Mouse (Mus musculus) left cerebral cortex, postnatal 14 days (tissue): ENCODE data around the gene Calcoco1. TPM values are rescaled to one million over a fixed set of nuclear protein-coding genes. Genes with fewer than 3 reads are reported as not detected.

Experiments used
- DNase-seq, 2 experiments: peaks; one replicate each; pipeline ENCODE4 v3.0.0; 2021 to 2022; ENCODE audit warnings: low spot score in 2 of 2, mixed read lengths in 1 of 2
- intact Hi-C: fragments of 180-260 bp; cut with DNase I; formaldehyde crosslinking; loops from one replicate; pipeline ENCODE4 v1.15.1; 2025
- total RNA-seq, 2 experiments: library from RNA; stranded (reverse); gene quantifications; 2 replicates each; pipeline ENCODE4 v1.2.3; 2021

The Calcoco1 gene
- total RNA-seq, 2 experiments from 2014 or later = 56.9 to 58.4 TPM

DNA sequence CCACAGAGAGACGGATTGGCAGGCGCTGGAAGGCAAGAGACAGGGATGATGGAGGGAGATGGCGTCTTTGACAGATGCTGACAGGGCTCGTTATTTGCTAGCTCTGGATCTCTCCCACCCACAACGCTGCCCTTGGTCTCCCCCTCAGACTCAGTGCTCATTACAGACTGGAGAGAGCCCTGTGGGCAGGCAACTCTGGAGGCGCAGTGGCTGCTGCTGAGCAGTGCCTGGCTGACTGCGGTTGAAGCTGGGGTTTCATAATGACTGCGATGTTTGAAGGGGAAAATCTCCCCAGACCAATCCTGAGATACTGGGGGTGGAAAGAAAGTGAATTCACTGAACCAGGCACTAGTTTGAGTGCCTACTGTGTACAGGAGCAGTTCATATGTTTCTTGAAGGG, 21.2 kb upstream of the Calcoco1 start:
- intact Hi-C loops = loop anchor here (10.0 kb wide), 1 partner anchor 422 kb away; the partner anchor contains the start of gene Smug1
- no peak for DNase-seq

DNA sequence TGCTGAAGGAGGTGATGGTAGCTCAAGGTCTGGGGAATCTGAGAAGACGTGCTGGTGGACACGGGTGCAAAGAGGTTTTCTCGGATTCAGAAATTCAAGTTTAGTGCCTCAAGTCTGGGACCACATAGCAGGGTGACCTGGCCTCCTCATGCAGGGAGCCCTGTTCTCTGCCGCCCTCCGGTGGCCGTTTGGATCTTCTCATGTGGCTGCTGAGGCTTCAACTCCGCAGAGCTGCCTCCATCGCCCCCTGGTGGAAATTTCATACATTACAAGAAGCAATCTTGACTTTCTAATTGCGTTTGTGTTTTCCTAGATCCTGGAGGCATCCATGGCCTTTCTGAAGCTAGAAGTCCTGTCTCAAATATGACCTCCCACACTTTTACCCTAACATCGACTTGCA, 20.6 kb upstream of the Calcoco1 start:
- intact Hi-C loops = loop anchor here (1.0 to 10.0 kb wide), 2 partner anchors 44 to 422 kb away; partner anchors contain the start of gene Smug1
- peak; percentile 96 to 97 for DNase-seq

DNA sequence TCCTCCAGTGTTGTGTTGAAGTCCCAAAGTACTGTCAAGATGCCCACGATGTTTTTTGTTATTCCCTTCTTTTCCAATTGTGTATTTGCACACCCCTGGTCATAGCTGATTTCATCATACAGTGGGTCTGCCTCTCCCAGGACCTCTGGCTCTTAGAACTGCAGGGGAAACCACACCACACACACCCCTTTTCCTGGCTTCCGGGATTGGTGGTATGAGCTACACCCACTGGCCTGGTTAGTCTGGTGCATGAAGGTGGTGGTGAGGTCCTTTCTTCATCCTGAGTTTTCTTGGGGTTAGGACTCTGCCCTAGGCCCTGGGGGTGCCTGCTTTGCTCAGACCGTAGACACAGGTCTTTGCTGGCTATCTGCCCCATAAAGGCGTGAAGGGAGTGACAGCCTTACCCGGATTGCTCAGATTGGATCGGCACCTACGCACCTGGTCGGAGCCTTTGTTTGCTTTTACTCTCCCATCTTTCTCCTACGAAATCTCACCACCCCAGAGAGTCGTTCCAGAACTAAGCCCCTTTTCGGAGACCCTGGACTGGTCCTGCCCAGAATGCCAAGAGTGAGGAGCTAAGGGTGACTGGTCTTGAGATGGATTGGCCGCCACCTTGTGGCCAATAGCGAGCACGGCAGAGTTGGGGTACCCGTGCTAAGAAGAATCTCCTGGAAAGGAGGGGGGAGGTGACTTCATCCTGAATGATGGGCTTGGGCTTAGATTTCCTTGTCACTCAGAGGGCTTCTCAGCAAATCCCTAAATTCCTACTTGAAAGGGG, 17.7 kb upstream of the Calcoco1 start:
- intact Hi-C loops = loop anchor here (10.0 kb wide), 1 partner anchor 425 kb away; the partner anchor contains the start of gene Smug1
- peak; percentile 77 to 81 for DNase-seq

DNA sequence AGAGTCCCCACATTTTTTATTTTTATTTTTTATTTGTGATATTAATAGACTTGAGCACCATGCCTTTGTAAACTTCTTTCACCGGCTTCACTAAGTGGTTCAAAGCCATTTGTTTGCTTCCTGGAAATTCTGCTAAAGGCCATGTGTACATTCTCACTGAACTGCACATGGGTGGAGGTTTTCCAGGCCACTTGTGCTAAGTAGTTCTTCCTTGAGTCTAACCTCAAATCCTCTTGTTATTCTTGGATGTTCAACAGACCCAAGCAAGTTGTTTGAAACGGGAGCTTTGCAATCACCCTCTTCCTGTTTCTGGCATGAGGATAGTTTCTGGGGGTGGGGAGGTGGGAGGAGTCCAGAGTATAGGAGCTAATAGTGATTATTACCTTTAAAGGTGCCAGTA, 16.5 kb upstream of the Calcoco1 start:
- intact Hi-C loops = no loop called here
- DNase-seq = no peak

DNA sequence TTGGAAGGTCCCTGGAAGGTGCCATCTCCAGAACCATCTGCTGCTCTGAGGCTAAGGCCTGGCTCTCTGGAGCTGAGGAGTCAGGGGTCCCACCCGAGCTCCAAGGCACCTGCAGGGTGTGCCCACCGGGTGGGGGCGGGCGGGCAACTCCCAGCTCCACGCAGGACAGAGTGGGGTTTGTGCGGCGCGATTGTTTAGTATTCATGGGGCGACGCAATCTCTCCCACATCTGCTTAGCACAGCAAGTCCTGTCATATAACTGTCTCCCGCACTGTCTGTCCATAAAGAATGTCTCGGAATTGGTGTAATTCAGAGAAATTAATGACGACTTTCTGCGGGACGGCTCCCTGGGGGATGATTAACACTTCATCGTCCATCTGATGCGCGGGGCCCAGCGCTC, 15.1 kb upstream of the Calcoco1 start:
- intact Hi-C loops = no loop called here

DNA sequence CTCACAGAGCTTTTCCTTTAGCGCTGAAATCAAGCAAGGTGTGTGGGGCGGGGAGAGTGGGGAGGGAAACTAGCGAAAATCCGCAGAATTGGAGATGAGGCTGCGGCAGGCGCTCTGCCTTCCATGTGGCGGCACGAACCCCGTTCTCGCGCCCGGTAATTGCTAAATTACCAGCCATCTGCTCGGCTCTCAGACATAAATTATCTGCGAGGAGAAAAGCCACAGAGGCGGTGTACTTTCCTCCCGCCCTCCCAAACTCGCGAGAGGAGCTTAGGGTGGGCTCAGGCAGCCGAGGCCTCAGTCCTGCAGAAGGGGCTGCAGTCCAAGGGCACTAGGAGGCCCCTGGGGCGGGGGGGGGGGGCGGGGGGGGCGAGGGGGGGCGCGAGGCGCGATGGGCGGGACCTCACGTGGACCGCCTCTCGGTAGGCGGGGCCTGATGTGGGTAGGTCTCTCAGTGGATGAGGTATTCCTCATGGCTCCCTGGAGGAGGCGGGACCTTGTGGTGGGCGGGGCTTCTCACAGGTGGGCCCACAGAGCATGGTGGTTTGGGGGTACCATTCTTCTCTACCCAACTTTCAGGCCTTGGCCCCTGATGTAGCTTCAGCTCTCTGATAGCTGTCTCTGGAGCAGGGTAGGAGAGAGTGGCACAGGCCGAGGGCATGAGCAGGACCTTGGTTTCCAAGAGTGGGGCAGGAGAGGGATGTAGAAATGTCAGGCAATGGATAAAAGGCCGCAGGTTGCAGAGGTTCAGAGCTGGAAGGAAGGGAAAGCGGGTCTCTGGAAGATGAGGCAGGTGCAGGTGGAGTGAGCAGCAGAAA, 14.4 kb upstream of the Calcoco1 start:
- peak; percentile 53 to 66 for DNase-seq
- intact Hi-C loops = no loop called here

More for the DNA sequence above, 15.1 kb upstream of the Calcoco1 start:
- no peak for DNase-seq

DNA sequence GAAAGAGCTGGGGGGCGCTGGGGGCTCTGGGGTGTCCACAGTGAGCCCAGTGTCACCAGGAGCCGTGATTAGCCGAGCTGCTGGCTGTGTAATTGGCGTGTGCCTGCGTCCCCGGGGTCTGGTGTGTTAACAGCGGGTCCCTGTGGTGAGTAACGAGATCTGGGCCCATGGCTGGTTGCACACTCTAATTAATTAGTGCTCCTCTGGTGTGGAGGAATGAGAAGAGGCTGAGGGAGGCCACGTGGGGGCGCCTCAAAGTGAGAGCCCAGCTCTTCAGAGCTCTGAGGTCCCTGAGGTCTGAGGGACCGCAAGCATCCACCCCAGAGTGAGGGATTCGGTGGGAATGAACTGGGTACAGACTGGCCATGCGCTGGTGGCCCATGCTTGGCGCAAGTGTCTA, 13.1 kb upstream of the Calcoco1 start:
- intact Hi-C loops = no loop called here
- DNase-seq = no peak

DNA sequence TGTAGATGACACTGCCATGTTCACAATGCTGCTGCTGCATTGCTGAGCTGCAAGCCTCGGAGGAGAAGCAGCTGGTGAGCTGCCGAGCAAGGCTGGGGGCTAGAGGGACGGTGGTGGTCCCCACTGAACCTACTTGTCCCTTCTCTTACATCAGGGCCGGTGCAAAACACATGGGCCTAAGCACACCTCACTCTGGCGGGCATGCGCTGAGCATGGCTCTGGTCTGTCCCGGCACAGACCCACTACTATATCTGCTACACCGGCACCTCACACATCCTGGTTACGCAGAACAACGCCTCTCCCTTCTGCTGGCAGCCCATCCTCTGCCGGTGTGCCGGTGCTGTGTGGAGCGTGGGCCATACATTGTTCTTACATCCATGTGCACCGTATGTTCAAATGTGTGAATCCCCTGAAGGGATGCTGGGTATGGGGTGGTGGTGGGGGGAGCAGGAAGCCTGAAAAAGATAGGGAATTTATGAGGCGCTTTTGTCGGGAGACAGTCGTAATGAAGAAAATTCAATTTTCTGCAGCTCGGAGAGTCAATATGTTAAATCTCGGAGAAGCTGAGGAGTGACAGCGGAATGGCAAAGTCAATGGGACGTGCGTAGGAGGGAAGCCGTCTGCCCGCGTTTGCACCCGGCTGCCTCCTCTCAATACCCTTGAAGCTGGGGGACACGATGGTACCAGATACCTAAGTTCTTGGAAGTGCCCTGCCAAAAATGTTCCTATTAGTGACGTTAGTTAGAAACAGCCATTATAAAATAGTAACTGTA, 12.0 kb upstream of the Calcoco1 start:
- intact Hi-C loops = no loop called here
- peak in 1 of 2 experiments; percentile 49 for DNase-seq

DNA sequence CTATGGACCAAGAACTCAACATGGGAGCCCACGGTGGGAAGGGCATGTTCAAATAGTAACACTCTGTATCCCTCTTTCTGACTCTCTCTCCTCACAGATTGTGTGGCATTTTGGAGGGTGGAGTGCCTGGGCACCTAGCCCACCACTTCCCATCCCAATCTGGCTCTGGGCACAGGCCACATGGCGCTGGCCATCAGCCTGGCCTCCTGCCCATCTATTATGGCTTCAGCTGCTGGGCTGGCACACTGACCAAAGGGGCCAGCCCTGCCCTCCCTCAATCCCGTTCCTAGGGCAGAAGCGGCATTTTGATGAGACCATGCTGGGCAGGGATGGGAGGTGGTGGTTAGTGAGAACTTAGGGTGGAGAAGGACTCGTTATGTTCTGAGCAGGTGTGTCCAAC, 11.3 kb upstream of the Calcoco1 start:
- intact Hi-C loops = no loop called here
- DNase-seq = no peak

DNA sequence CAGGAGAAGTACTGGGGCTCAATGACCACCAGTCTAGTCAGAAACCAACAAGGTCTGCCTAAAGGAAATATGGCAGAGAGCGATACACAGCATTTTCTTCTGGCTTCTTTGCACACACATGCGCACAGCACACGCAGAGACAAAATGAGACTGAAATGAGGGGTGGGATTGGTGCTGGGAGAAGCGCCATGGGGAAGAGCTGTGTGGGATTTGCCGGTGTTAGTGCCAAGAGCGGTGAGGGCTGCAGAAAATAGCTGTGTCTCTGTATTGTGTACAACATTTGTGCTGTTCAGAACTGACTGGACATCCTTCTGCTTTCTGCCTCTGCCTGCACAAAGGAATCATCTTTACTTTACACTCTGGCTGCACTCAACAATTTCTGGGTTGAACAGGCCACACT, 10.4 kb upstream of the Calcoco1 start:
- intact Hi-C loops = no loop called here
- DNase-seq = no peak

DNA sequence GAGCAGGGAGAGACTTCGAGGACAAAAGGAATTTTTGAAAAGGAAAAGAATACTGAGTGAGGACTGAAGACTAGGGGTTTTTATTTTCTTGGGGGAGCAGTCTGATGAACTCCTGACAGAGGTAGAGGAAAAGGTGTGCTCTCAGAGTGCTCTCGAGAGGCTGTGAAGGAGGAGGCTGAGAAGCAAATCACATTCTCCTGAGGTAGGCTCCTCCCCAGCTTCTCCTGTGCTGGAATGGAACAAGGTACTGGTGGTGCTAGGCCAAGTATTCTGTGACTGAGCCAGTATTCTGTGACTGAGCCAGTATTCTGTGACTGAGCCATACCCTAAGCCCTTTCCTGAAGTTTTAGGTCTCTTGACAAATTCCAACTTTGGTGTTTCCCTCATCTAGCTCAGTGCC, 6.0 kb upstream of the Calcoco1 start:
- no peak for DNase-seq
- intact Hi-C loops = no loop called here

DNA sequence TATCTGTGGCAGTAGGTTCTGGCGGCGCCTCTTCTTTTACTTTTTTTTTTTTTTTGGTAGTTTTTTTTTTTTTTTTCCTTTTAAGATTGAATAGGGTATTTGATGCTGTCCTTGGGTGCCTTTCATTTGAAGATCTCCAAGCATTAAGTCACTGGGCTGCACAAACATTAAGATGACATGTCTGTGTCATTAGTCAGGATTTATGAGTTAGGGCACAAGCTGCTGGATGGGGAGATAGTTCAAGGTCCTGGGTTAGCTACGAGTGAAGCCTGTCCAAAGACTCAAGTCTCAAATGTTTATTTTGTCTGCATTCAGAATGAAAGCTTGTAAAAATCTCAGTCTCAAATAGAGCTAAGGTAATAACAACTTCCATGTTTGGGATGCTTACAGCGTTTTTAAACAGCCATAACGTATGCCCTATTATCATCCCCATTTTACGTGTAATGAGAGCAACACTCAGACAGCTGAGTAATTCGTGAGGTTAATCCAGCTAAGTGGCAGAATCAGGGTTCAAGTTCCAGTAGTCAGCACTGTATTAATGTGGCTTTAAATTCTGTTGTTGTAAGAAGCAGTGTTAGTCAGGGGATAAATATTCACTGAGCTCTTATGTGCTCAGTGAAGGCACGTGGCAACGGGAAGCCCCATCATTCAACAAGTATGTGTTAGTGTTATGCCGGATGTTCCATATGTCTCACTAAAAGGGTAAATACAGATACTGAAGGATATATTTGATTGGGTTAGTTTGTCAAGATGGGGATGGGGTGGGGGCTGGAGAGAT, 1.6 kb upstream of the Calcoco1 start:
- no peak for DNase-seq
- intact Hi-C loops = no loop called here

DNA sequence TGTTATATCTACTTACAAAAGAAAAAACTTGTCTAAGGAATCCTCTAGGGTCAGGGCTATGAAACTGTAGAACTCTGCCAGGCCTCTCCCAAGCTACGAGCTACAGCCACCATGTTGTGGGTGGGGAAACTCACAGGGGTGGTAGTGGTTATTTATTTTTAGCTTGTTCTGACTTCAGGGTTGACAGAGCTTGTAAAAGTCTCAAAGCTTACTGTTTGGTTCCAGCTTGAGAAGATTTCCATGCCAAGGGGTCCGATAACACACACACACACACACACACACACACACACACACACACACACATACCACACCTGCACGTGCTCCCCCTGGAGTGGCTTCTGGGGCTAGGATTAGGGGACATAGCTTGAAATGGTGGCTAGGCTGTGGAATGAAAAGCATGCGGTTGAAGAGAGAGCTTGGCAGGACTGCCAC, 538 bp upstream of the Calcoco1 start:
- intact Hi-C loops = no loop called here
- DNase-seq = no peak

DNA sequence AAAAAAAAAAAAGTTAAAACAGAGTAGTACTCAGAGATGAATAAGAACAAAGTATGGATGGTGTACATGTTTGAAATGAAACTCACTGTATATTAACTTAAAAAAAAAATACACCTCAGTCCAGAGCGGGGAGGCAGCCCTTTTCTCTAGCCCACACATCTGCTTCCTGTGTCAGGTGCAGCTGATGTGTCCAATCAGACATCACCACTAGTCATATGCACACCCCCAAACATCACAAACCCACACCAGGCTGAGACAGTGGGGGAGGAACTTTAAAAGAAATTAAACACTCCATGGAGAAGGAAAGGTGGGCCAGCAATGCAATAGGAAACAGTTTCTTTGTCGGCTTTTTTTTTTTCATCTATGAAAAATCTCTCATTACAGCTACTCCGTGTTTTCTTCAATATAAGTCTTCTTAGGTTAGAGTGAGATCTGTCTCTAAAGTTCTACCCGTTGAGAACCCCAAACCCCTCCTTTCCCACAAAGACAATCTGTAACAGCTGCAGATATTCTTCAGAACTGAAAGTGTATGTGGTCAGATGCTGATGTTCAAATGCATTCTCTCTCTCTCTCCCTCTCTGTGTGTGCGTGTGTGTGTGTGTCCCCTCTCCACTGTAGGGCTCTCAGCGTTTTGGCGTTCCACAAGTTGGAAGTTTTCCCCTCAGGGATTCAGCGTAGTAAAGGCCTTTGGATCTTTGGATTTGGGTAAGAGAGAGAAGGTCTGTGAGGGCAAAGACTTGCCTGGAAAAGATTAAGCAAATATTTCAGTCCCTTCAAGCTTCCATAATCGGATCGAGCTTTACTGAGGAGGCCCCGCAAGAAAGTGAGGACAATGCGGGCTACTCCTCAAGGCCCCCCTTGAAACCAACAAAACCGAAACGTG, 721 bp downstream of the Calcoco1 start:
- intact Hi-C loops = no loop called here
- no peak for DNase-seq

DNA sequence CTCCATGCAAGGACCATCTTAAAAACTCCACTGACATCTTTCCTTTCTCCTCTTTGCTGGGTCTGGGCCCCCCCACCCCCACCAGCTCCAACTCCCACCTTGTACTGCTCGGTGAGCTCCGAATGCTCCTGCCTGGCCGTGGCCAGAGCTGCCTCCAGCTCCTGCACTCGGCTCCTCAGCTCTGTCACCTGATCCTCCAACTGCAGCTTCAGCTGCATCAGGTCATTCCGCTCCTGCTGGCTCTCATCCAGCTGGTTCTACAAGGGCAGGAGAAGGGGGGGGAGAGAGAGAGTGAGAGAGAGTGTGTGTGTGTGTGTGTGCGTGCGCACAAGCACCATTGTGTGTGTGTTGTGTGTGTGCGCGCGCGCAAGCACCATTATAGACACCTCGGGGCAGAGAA, 5.8 kb downstream of the Calcoco1 start:
- intact Hi-C loops = no loop called here
- DNase-seq = no peak

DNA sequence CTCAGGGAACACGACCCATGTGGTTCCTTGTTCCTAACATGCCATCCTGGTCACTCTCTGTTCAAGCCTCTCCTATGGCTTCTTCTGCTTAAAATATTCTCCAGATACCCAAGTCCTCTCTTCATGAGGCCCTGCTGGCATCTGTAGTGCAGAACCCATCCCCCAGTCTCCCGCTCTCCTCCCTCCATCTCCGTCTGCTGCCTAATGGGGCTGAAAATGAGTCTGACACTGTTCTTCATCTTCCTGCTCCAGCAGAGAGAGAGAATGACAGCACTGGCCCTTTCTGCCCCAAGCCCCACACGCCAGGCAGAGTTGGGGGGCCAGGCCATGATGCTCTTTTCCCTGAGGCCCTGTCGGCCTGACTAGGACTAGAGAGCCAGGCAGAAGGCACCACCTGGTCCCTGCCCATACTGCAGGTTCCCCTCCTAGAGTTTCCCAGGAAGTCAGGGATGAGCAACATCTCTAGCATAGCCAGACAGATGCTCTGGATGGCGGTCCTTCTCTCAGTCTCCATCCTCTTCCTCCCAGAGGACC, 14.2 kb downstream of the Calcoco1 start:
- intact Hi-C loops = no loop called here

DNA sequence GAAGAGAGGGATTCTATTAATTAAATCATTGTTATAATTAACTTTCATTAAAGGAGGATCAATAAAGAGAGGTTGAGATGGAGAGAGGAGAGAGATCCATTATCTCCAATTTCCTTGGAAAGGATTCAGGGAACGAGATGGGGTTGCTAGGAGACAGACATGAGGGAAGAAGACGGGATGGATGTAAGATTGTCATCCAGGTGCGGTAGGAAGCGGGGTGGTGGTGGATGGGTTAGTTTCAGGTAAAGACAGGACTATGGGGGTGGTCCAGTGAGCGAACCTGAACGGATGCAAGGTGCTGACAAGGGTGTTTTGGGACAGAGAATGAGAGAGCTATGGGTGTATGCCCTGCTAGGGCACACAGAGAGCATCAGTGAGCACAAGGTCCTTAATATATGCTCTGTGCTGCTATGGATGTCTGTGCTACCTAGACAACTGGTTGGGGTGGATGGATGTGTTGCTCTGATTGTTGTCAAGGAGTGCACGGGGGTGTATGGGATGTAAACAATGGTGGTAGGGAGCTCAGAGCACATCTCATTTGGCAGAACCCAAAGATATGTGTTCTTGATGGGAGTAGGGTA, 16.0 kb downstream of the Calcoco1 start:
- intact Hi-C loops = no loop called here

More for the DNA sequence above, 14.2 kb downstream of the Calcoco1 start:
- DNase-seq = no peak

More for the DNA sequence above, 16.0 kb downstream of the Calcoco1 start:
- no peak for DNase-seq
